Mouse (Mus musculus) forebrain, postnatal 0 days (tissue): ENCODE results near the gene Htr2b. TPM values are rescaled to one million over a fixed set of nuclear protein-coding genes. Genes with fewer than 3 reads are reported as not detected.
A peak's percentile ranks its signal among the peaks of the same experiment; 100 is the strongest.

ENCODE experiments used
- ATAC-seq: fragments of 200-750 bp; cut with Nextera tagmentation; 2 replicates; pipeline ENCODE4 v1.8.0; 2017; ENCODE audit warnings: mild to moderate bottlenecking, moderate library complexity
- DNase-seq: peaks from one replicate; pipeline ENCODE4 v3.0.0-alpha.2; 2015
- H3K27ac ChIP-seq: fragments of 300-500 bp; sonication (generic); 2 replicates; pipeline ENCODE4 v1.5.1; 2014; ENCODE audit warnings: low read depth, mild to moderate bottlenecking, antibody characterized with exemption, low read length, moderate library complexity, mixed read lengths
- H3K27me3 ChIP-seq: fragments of 300-500 bp; sonication (generic); 2 replicates; pipeline ENCODE4 v1.6.1; 2014; ENCODE audit warnings: mild to moderate bottlenecking, low read length, mixed read lengths; ENCODE audit not compliant: insufficient read depth
- H3K36me3 ChIP-seq: fragments of 300-500 bp; sonication (generic); 2 replicates; pipeline ENCODE4 v1.6.1; 2014; ENCODE audit warnings: mild to moderate bottlenecking, moderate library complexity; ENCODE audit not compliant: insufficient read depth
- H3K4me1 ChIP-seq: fragments of 300-500 bp; sonication (generic); 2 replicates; pipeline ENCODE4 v1.6.1; 2014; ENCODE audit warnings: antibody characterized with exemption; ENCODE audit not compliant: insufficient read depth
- H3K4me2 ChIP-seq: fragments of 300-500 bp; sonication (generic); 2 replicates; pipeline ENCODE4 v1.6.1; 2014; ENCODE audit warnings: low read depth, mild to moderate bottlenecking, moderate library complexity
- H3K4me3 ChIP-seq: fragments of 300-500 bp; sonication (generic); 2 replicates; pipeline ENCODE4 v1.5.1; 2014; ENCODE audit warnings: low read depth, low read length, mixed read lengths
- H3K9ac ChIP-seq: fragments of 300-500 bp; sonication (generic); 2 replicates; pipeline ENCODE4 v1.6.1; 2014; ENCODE audit warnings: mild to moderate bottlenecking
- H3K9me3 ChIP-seq: fragments of 300-500 bp; sonication (generic); 2 replicates; pipeline ENCODE4 v1.6.1; 2016; ENCODE audit warnings: low read length
- CTCF ChIP-seq: sonication (generic); IDR thresholded peaks from 2 replicates; pipeline ENCODE4 v1.5.1; 2016; ENCODE audit warnings: antibody characterized with exemption, control low read depth, low read depth
- WGBS: fragments of 180-500 bp; shearing (Covaris S2); extraction: QIAGEN DNeasy Blood & Tissue Kit; methylation state at CpG from one replicate; pipeline ENCODE4 v1.1.7; 2014; 5-methylcytosine and 5-hydroxymethylcytosine counted together
- polyA plus RNA-seq: library from polyadenylated mRNA; unstranded; fragments of >200 nt; fragmentation: Nextera tagmentation; extraction: Ambion mirVana; gene quantifications from 2 replicates; pipeline ENCODE4 v1.2.1, GENCODE M21; 2015
- total RNA-seq: library from RNA; depleted of rRNA; stranded (reverse); fragments of >200 nt; gene quantifications from 2 replicates; pipeline ENCODE4 v1.2.3, GENCODE M21; 2014; rRNA removed

The Htr2b gene
- total RNA-seq: 0.08 TPM in 1 of 2 replicates, not detected in the other
- 0.22 TPM in 1 of 2 replicates, not detected in the other for polyA plus RNA-seq

GRCm38 (mm10) chr1:86111779-86112178, at the start of gene Htr2b:
Gene Htr2b (minus strand): TSS chr1:86111970.
- Histone ChIP-seq H3K4me1 (no peaks in the 10 kb centered on the region), H3K27ac (no peak within 1 kb of the TSS), H3K4me2 (no peak within 1 kb of the TSS), H3K9me3 (no peaks in the 10 kb centered on the region), H3K9ac (no peak within 1 kb of the TSS), H3K36me3 (peaks cover 12% of the 10 kb centered on the region; the same call in 1 of the 2 replicates), H3K4me3 (no peak within 1 kb of the TSS), H3K27me3 (no peaks in the 10 kb centered on the region)
- DNase-seq: peak; percentile 36
- TF ChIP-seq CTCF: no peak
- ATAC-seq: peak; percentile 80
- 30% methylated on average over 6 of the region's 6 CpGs for WGBS

GRCm38 (mm10) chr1:86161061-86161460, 49.3 kb upstream of the Htr2b start:
- H3K9ac ChIP-seq: no peak overlapping the region
- WGBS: 95% methylated on average over 5 of the region's 5 CpGs
- H3K4me3 ChIP-seq: no peak overlapping the region
- ATAC-seq (no peak), DNase-seq (no peak)
- no peak overlapping the region for H3K27ac ChIP-seq
- TF ChIP-seq CTCF: no peak
- H3K4me2 ChIP-seq: no peak overlapping the region
- H3K36me3 ChIP-seq: peaks cover 63% of the 10 kb centered on the region
- no peaks in the 10 kb centered on the region for H3K27me3 ChIP-seq
- H3K4me1 ChIP-seq: no peaks in the 10 kb centered on the region
- no peaks in the 10 kb centered on the region for H3K9me3 ChIP-seq

- Histone ChIP-seq H3K27ac (no peak overlapping the region), H3K9ac (no peak overlapping the region), H3K4me3 (no peak overlapping the region), H3K27me3 (no peaks in the 10 kb centered on the region), H3K36me3 (peaks cover 63% of the 10 kb centered on the region), H3K4me2 (no peak overlapping the region), H3K9me3 (no peaks in the 10 kb centered on the region), H3K4me1 (peaks cover 3% of the 10 kb centered on the region)
- DNase-seq (no peak), ATAC-seq (no peak)
- TF ChIP-seq CTCF: no peak
- 96% methylated on average over 5 of the region's 5 CpGs for WGBS
These were observed 48.7 kb upstream of the Htr2b start for GRCm38 (mm10) chr1:86160479-86160878.

- peaks cover 7% of the 10 kb centered on the region for H3K4me1 ChIP-seq
- peaks cover 59% of the 10 kb centered on the region for H3K36me3 ChIP-seq
- H3K9me3 ChIP-seq: no peaks in the 10 kb centered on the region
- no peak for TF ChIP-seq CTCF
- no peak overlapping the region for H3K4me2 ChIP-seq
- no peak for DNase-seq
- H3K9ac ChIP-seq: no peak overlapping the region
- H3K27ac ChIP-seq: no peak overlapping the region
- H3K4me3 ChIP-seq: no peak overlapping the region
- H3K27me3 ChIP-seq: no peaks in the 10 kb centered on the region
- no peak for ATAC-seq
- WGBS: 90% methylated on average over 6 of the region's 6 CpGs
These were observed 48.3 kb upstream of the Htr2b start for GRCm38 (mm10) chr1:86160059-86160458.

- DNase-seq: no peak
- Histone ChIP-seq H3K9me3 (no peaks in the 10 kb centered on the region), H3K27ac (no peak overlapping the region), H3K27me3 (no peaks in the 10 kb centered on the region), H3K4me3 (no peak overlapping the region), H3K9ac (no peak overlapping the region), H3K4me2 (no peak overlapping the region), H3K4me1 (peaks cover 7% of the 10 kb centered on the region), H3K36me3 (peaks cover 30% of the 10 kb centered on the region)
- WGBS: 91% methylated on average over 6 of the region's 6 CpGs
- no peak for ATAC-seq
- TF ChIP-seq CTCF: no peak
These were observed 44.8 kb upstream of the Htr2b start for GRCm38 (mm10) chr1:86156595-86156994.

- Histone ChIP-seq H3K4me2 (no peak overlapping the region), H3K4me3 (no peak overlapping the region), H3K27ac (no peak overlapping the region), H3K27me3 (no peaks in the 10 kb centered on the region), H3K36me3 (peaks cover 25% of the 10 kb centered on the region), H3K9ac (peak overlapping the region; percentile 73; the same call in 1 of the 2 replicates), H3K4me1 (peaks cover 7% of the 10 kb centered on the region), H3K9me3 (no peaks in the 10 kb centered on the region)
- no peak for TF ChIP-seq CTCF
- WGBS: 88% methylated on average over 3 of the region's 3 CpGs
- no peak for DNase-seq
- no peak for ATAC-seq
These were observed 44.3 kb upstream of the Htr2b start for GRCm38 (mm10) chr1:86156075-86156474.

GRCm38 (mm10) chr1:86154824-86155164, 43.0 kb upstream of the Htr2b start:
- Histone ChIP-seq H3K36me3 (peaks cover 15% of the 10 kb centered on the region), H3K4me1 (peaks cover 7% of the 10 kb centered on the region), H3K27me3 (no peaks in the 10 kb centered on the region), H3K9ac (peak overlapping the region; percentile 73), H3K9me3 (no peaks in the 10 kb centered on the region), H3K4me2 (peak overlapping the region; percentile 46), H3K27ac (peak overlapping the region; percentile 85; the same call in 1 of the 2 replicates), H3K4me3 (peak overlapping the region; percentile 81)
- no peak for TF ChIP-seq CTCF
- WGBS: under 1% methylated on average over 18 of the region's 18 CpGs
- no peak for DNase-seq
- peak; percentile 47; the same call in 1 of the 2 replicates for ATAC-seq
